16 mouse cellular contexts compared by ENCODE assay signal in the genomic region with DNA sequence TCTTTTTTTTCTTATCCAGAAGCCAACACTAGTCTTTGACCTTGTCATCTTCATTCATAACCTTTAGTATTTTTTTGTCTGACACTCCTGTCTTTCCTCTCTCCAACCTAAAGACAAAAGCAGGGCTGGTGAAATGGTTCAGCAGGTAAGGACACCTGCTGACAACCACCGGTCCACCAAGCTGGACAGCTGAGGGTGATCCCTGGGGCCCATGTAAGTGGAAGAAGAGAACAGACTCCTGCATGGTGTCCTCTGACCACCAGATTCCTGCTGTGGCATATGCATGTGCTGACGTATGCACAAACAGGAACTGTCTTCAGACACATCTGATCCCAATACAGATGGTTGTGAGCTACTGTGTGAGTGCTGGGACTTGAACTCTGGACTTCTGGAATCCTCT. TPM values are rescaled to one million over a fixed set of nuclear protein-coding genes. Genes with fewer than 3 reads are reported as not detected.
DNase-seq lines count a peak whose midpoint lies in the region; ATAC-seq and TF ChIP-seq lines count a peak whose summit lies in the region.
"Had no signal": no experiment of that assay in that cellular context is flagged by ENCODE, and none has a peak within 500 bp of the region (broad histone marks: within the 10 kb centered on the region; RNA-seq: fewer than 3 reads in every experiment).

No protein-coding gene starts in this region.

- H3K4me3 ChIP-seq in gastrocnemius, adult 2 months = no peak overlapping the region
- no peak overlapping the region for H3K4me3 ChIP-seq in kidney, embryonic 16.5 days (ENCODE audit: low read length)
- no peak overlapping the region for H3K4me3 ChIP-seq in neural tube, embryonic 13.5 days
- H3K4me3 ChIP-seq: hindbrain, embryonic 13.5 days; liver, embryonic 15.5 days; megakaryocyte, embryonic 14.5 days; midbrain, embryonic 12.5 days; myocyte; neural tube, embryonic 15.5 days; stomach, embryonic 15.5 days had no signal

- H3K9ac ChIP-seq in kidney, embryonic 16.5 days (replicated peaks; ENCODE audit: low read length) = no peak overlapping the region
- H3K9ac ChIP-seq in neural tube, embryonic 13.5 days = no peak overlapping the region
- H3K9ac ChIP-seq: hindbrain, embryonic 13.5 days; liver, embryonic 15.5 days; midbrain, embryonic 12.5 days; neural tube, embryonic 15.5 days; stomach, embryonic 15.5 days had no signal

- no peak overlapping the region for H3K4me2 ChIP-seq in kidney, embryonic 16.5 days (replicated peaks; ENCODE audit: low read depth, low read length)
- H3K4me2 ChIP-seq in neural tube, embryonic 13.5 days = no peak overlapping the region
- H3K4me2 ChIP-seq: liver, embryonic 15.5 days; midbrain, embryonic 12.5 days had no signal

- no peaks in the 10 kb centered on the region for H3K36me3 ChIP-seq in kidney, embryonic 16.5 days (ENCODE audit: insufficient read depth, low read length)
- no peaks in the 10 kb centered on the region for H3K36me3 ChIP-seq in neural tube, embryonic 13.5 days
- H3K36me3 ChIP-seq: hindbrain, embryonic 13.5 days; liver, embryonic 15.5 days; midbrain, embryonic 12.5 days; neural tube, embryonic 15.5 days; stomach, embryonic 15.5 days had no signal

- no peaks in the 10 kb centered on the region for H3K27me3 ChIP-seq in kidney, embryonic 16.5 days (ENCODE audit: insufficient read depth, low read length)
- no peaks in the 10 kb centered on the region for H3K27me3 ChIP-seq in neural tube, embryonic 13.5 days
- H3K27me3 ChIP-seq: CH12.LX; hindbrain, embryonic 13.5 days; neural tube, embryonic 15.5 days; stomach, embryonic 15.5 days had no signal

- 79% methylated on average over 2 of the region's 2 CpGs for WGBS in kidney, embryonic 16.5 days
- 83% methylated on average over 2 of the region's 2 CpGs for WGBS in neural tube, embryonic 13.5 days

- H3K27ac ChIP-seq in gastrocnemius, adult 2 months = peak overlapping the region; percentile 78
- peak overlapping the region; percentile 62; the same call in 1 of the 2 replicates for H3K27ac ChIP-seq in kidney, embryonic 16.5 days (ENCODE audit: low read length)
- H3K27ac ChIP-seq in neural tube, embryonic 13.5 days (replicated peaks) = peak overlapping the region; percentile 43; the same call in 1 of the 2 replicates
- H3K27ac ChIP-seq: liver, embryonic 15.5 days; midbrain, embryonic 12.5 days; neural tube, embryonic 15.5 days; stomach, embryonic 15.5 days had no signal

- ATAC-seq in kidney, embryonic 16.5 days (ENCODE audit: low FRiP score, low TSS enrichment) = no peak
- no peak for ATAC-seq in neural tube, embryonic 13.5 days (ENCODE audit: low read depth)

- DNase-seq in adrenal gland, adult 2 months = peak; percentile 30
- DNase-seq in adrenal gland, adult 18-20 months (ENCODE audit: low spot score in 2 of 2) = no peak
- no peak for DNase-seq in gastrocnemius, adult 2 months
- DNase-seq in gastrocnemius, postnatal 14 days = no peak
- DNase-seq in kidney, postnatal 25 days = no peak
- no peak for DNase-seq in neural tube, embryonic 10.5 days (ENCODE audit: extremely low spot score, low spot score)

- intact Hi-C loops in gastrocnemius, adult 2 months (cut with DNase I) = no loop called here
- intact Hi-C loops in gastrocnemius, postnatal 14 days (cut with DNase I; ENCODE audit: low total_unique reads) = no loop called here

- peaks cover 33% of the 10 kb centered on the region for H3K4me1 ChIP-seq in kidney, embryonic 16.5 days (ENCODE audit: insufficient read depth, low read length)
- peaks cover 40% of the 10 kb centered on the region for H3K4me1 ChIP-seq in neural tube, embryonic 13.5 days (replicated peaks)
- H3K4me1 ChIP-seq: liver, embryonic 15.5 days had no signal

- TF ChIP-seq CTCF in gastrocnemius, adult 2 months (IDR thresholded peaks at IDR 0.05) = no peak

- no peaks in the 10 kb centered on the region for H3K9me3 ChIP-seq in kidney, embryonic 16.5 days (ENCODE audit: low read length)
- H3K9me3 ChIP-seq in neural tube, embryonic 13.5 days = no peaks in the 10 kb centered on the region
- H3K9me3 ChIP-seq: hindbrain, embryonic 13.5 days; liver, embryonic 15.5 days; megakaryocyte, embryonic 14.5 days; midbrain, embryonic 12.5 days; neural tube, embryonic 15.5 days; stomach, embryonic 15.5 days had no signal

RNA-seq across cellular contexts. Expression of gene Nepro, which starts 33.0 kb away (rescaled TPM):
- 10 to 100 TPM in 1 of 2 experiments, 1 to 10 TPM in 1; 9.9 to 12.1 TPM for total RNA-seq in adrenal gland, adult 2 months (2021)
- polyA plus RNA-seq in adrenal gland, adult 2 months (2012; rRNA removed) = 5.1 and 5.2 TPM in 2 replicates
- total RNA-seq in adrenal gland, adult 18-20 months (2021) = 10 to 100 TPM; 12.6 to 14.8 TPM
- 1 to 10 TPM; 3.2 to 3.4 TPM for total RNA-seq in gastrocnemius, adult 2 months (2021)
- total RNA-seq in gastrocnemius, postnatal 14 days (2021) = 1 to 10 TPM; 3.6 to 4.2 TPM
- polyA plus RNA-seq in kidney, embryonic 16.5 days (2015; fragmentation: Nextera tagmentation; extraction: Ambion mirVana) = 8.6 and 9.5 TPM in 2 replicates
- polyA plus RNA-seq in neural tube, embryonic 13.5 days (2015; fragmentation: Nextera tagmentation; extraction: Ambion mirVana) = 4.2 and 5.9 TPM in 2 replicates

RNA-seq across cellular contexts. Expression of gene Gtpbp8, which starts 55.1 kb away (rescaled TPM):
- total RNA-seq in adrenal gland, adult 2 months (2021) = 10 to 100 TPM; 14.9 to 17.8 TPM
- polyA plus RNA-seq in adrenal gland, adult 2 months (2012; rRNA removed) = 13.5 and 14.1 TPM in 2 replicates
- total RNA-seq in adrenal gland, adult 18-20 months (2021) = 10 to 100 TPM; 12.1 to 16.1 TPM
- total RNA-seq in gastrocnemius, adult 2 months (2021) = 10 to 100 TPM in 1 of 2 experiments, 1 to 10 TPM in 1; 8.3 to 10.5 TPM
- total RNA-seq in gastrocnemius, postnatal 14 days (2021) = 10 to 100 TPM in 1 of 2 experiments, 1 to 10 TPM in 1; 8.5 to 12.7 TPM
- polyA plus RNA-seq in kidney, embryonic 16.5 days (2015; fragmentation: Nextera tagmentation; extraction: Ambion mirVana) = 28.9 and 29.1 TPM in 2 replicates
- 36.9 and 38.7 TPM in 2 replicates for polyA plus RNA-seq in neural tube, embryonic 13.5 days (2015; fragmentation: Nextera tagmentation; extraction: Ambion mirVana)
